Mouse (Mus musculus) monocyte, adult 2 months (primary cell): ENCODE results near the gene Arhgef18.

Source experiments
- DNase-seq, 2 experiments: peaks; one replicate each; pipeline ENCODE4 v3.0.0; 2022; ENCODE audit warnings: low spot score in 2 of 2, low read depth in 1 of 2

Arhgef18 gene

GRCm38 (mm10) chr8:3499751-3500150, 106.9 kb downstream of the Arhgef18 start:
- DNase-seq, result no peak

- peak; percentile 92 to 95 for DNase-seq
Measured at GRCm38 (mm10) chr8:3500235-3501090, 107.7 kb downstream of the Arhgef18 start, which contains the start of gene Mcoln1. TSS of gene Mcoln1 (plus strand) at chr8:3500457.

GRCm38 (mm10) chr8:3502217-3502616, 109.4 kb downstream of the Arhgef18 start:
- no peak for DNase-seq
